Mouse (Mus musculus) ES-Bruce4 (cell line): Measurements from ENCODE around the gene A2ml1.
A peak's percentile ranks its signal among the peaks of the same experiment; 100 is the strongest.
"Not testable (repeated sequence)": the region's sequence is repeated elsewhere in the genome, so short reads cannot be mapped to it uniquely, and the experiment has no call there.

Experiments
- CTCF ChIP-seq: IDR thresholded peaks from one replicate; pipeline ENCODE4 v1.8.1; 2011; ENCODE audit warnings: low read depth, low read length
- EP300 ChIP-seq: IDR thresholded peaks from 2 replicates; pipeline ENCODE4 v1.6.1; 2011; ENCODE audit warnings: low read depth, low read length; ENCODE audit not compliant: insufficient read depth
- POLR2A ChIP-seq: IDR thresholded peaks from one replicate; pipeline ENCODE4 v1.8.1; 2011; ENCODE audit warnings: low read length; ENCODE audit not compliant: insufficient read depth

- not testable (repeated sequence) for TF ChIP-seq POLR2A, EP300
- peak; percentile 56 for TF ChIP-seq CTCF
Measured at GRCm38 (mm10) chr6:128629771-128630739, 48.6 kb upstream of the A2ml1 start.
